9 mouse cellular contexts compared by ENCODE assay signal in genomic region chr15:78066475-78066874, GRCm38 (mm10). TPM values are rescaled to one million over a fixed set of nuclear protein-coding genes. Genes with fewer than 3 reads are reported as not detected.
DNase-seq lines count a peak whose midpoint lies in the region; ATAC-seq and TF ChIP-seq lines count a peak whose summit lies in the region.
"Had no signal": no experiment of that assay in that cellular context is flagged by ENCODE, and none has a peak within 500 bp of the region (broad histone marks: within the 10 kb centered on the region; RNA-seq: fewer than 3 reads in every experiment).

No protein-coding gene starts in this region.

- DNase-seq in heart, postnatal 0 days (ENCODE audit: low spot score), result peak; percentile 69
- peak; percentile 33 for DNase-seq in G1E (ENCODE audit: low spot score)
- DNase-seq in embryo, embryonic 11 days, result peak; percentile 89
- peak; percentile 83 for DNase-seq in limb, embryonic 14.5 days (ENCODE audit: low spot score)
- peak; percentile 69 for DNase-seq in retina, postnatal 1 day
- DNase-seq in left cerebral cortex, adult 11 months (ENCODE audit: low spot score), result no peak

- no peak overlapping the region for H3K27ac ChIP-seq in heart, postnatal 0 days (ENCODE audit: low read depth)
- H3K27ac ChIP-seq in heart, embryonic 11.5 days (ENCODE audit: low read depth, low read length), result no peak overlapping the region
- no peak overlapping the region for H3K27ac ChIP-seq in limb, embryonic 14.5 days (replicated peaks; ENCODE audit: low read depth, low read length)
- H3K27ac ChIP-seq: limb, embryonic 15.5 days had no signal

- WGBS in heart, postnatal 0 days, result 2% methylated on average over 5 of the region's 5 CpGs
- WGBS in heart, embryonic 11.5 days (ENCODE audit: insufficient replicate concordance), result 4% methylated on average over 5 of the region's 5 CpGs
- WGBS in limb, embryonic 14.5 days, result 0% methylated on average over 5 of the region's 5 CpGs

- no peak for TF ChIP-seq POLR2A in limb, embryonic 14.5 days (IDR thresholded peaks at IDR 0.05; ENCODE audit: borderline replicate concordance, extremely low read depth, insufficient read depth, insufficient read length)

- no peak for TF ChIP-seq EP300 in heart, postnatal 0 days (IDR thresholded peaks at IDR 0.05; ENCODE audit: low read depth)

- no peaks in the 10 kb centered on the region for H3K27me3 ChIP-seq in heart, postnatal 0 days (ENCODE audit: control insufficient read depth, insufficient read depth, low read length)
- H3K27me3 ChIP-seq in heart, embryonic 11.5 days (ENCODE audit: control insufficient read depth, insufficient read depth, low read length), result no peaks in the 10 kb centered on the region
- no peaks in the 10 kb centered on the region for H3K27me3 ChIP-seq in G1E (ENCODE audit: insufficient read depth, low read length)
- no peaks in the 10 kb centered on the region for H3K27me3 ChIP-seq in limb, embryonic 14.5 days (ENCODE audit: control insufficient read depth, insufficient read depth, low read length)
- H3K27me3 ChIP-seq: limb, embryonic 15.5 days had no signal

- TF ChIP-seq CTCF in heart, postnatal 0 days (IDR thresholded peaks at IDR 0.05; ENCODE audit: low read depth), result no peak
- TF ChIP-seq CTCF in G1E (IDR thresholded peaks at IDR 0.05; ENCODE audit: low read depth, low read length), result no peak

- no peak overlapping the region for H3K4me2 ChIP-seq in heart, postnatal 0 days (ENCODE audit: low read depth, low read length)
- H3K4me2 ChIP-seq in heart, embryonic 11.5 days, result no peak overlapping the region
- H3K4me2 ChIP-seq in limb, embryonic 14.5 days (replicated peaks; ENCODE audit: low read depth, low read length, severe bottlenecking), result no peak overlapping the region
- H3K4me2 ChIP-seq: limb, embryonic 15.5 days had no signal

- H3K36me3 ChIP-seq in heart, postnatal 0 days (replicated peaks; ENCODE audit: control insufficient read depth, insufficient read depth, low read length), result no peaks in the 10 kb centered on the region
- no peaks in the 10 kb centered on the region for H3K36me3 ChIP-seq in heart, embryonic 11.5 days (ENCODE audit: control insufficient read depth, insufficient read depth, low read length)
- no peaks in the 10 kb centered on the region for H3K36me3 ChIP-seq in G1E (replicated peaks)
- H3K36me3 ChIP-seq in limb, embryonic 14.5 days (ENCODE audit: control insufficient read depth, insufficient read depth, low read length), result no peaks in the 10 kb centered on the region
- H3K36me3 ChIP-seq: limb, embryonic 15.5 days had no signal

- no peaks in the 10 kb centered on the region for H3K4me1 ChIP-seq in heart, postnatal 0 days (ENCODE audit: control insufficient read depth, insufficient read depth)
- H3K4me1 ChIP-seq in heart, embryonic 11.5 days (ENCODE audit: control insufficient read depth, insufficient read depth, low read length), result no peaks in the 10 kb centered on the region
- no peaks in the 10 kb centered on the region for H3K4me1 ChIP-seq in G1E (ENCODE audit: insufficient read depth, low read depth, low read length)
- H3K4me1 ChIP-seq in limb, embryonic 14.5 days (ENCODE audit: control insufficient read depth, insufficient read depth, low read length), result no peaks in the 10 kb centered on the region
- H3K4me1 ChIP-seq: limb, embryonic 15.5 days had no signal

- no peak overlapping the region for H3K4me3 ChIP-seq in heart, postnatal 0 days (ENCODE audit: low read depth, low read length)
- no peak overlapping the region for H3K4me3 ChIP-seq in heart, embryonic 11.5 days (ENCODE audit: low read depth, low read length)
- no peak overlapping the region for H3K4me3 ChIP-seq in G1E (ENCODE audit: low read depth, low read length)
- H3K4me3 ChIP-seq in limb, embryonic 14.5 days (replicated peaks; ENCODE audit: low read length), result no peak overlapping the region
- H3K4me3 ChIP-seq: limb, embryonic 15.5 days had no signal

- H3K9me3 ChIP-seq in heart, postnatal 0 days (replicated peaks; ENCODE audit: control insufficient read depth, low read length), result no peaks in the 10 kb centered on the region
- H3K9me3 ChIP-seq in heart, embryonic 11.5 days (replicated peaks; ENCODE audit: control insufficient read depth, low read length), result no peaks in the 10 kb centered on the region
- H3K9me3 ChIP-seq in G1E (replicated peaks), result no peaks in the 10 kb centered on the region
- H3K9me3 ChIP-seq in limb, embryonic 14.5 days (ENCODE audit: control insufficient read depth, low read length), result no peaks in the 10 kb centered on the region
- H3K9me3 ChIP-seq: limb, embryonic 15.5 days had no signal

- no peak for ATAC-seq in heart, postnatal 0 days (ENCODE audit: insufficient read depth, low read depth)
- ATAC-seq in heart, embryonic 11.5 days (replicated peaks; ENCODE audit: insufficient number of reproducible peaks, low FRiP score, low TSS enrichment), result no peak
- no peak for ATAC-seq in G1E (ENCODE audit: extremely low read depth, insufficient number of reproducible peaks, low FRiP score, poor library complexity, severe bottlenecking)
- ATAC-seq in limb, embryonic 14.5 days (ENCODE audit: low FRiP score, low read depth), result no peak
- no peak for ATAC-seq in erythroblast, adult 5-6 weeks (replicated peaks; ENCODE audit: low FRiP score, poor library complexity, severe bottlenecking)

- H3K9ac ChIP-seq in heart, postnatal 0 days (replicated peaks; ENCODE audit: low read depth, low read length), result no peak overlapping the region
- H3K9ac ChIP-seq in heart, embryonic 11.5 days (ENCODE audit: low read depth, low read length), result no peak overlapping the region
- no peak overlapping the region for H3K9ac ChIP-seq in limb, embryonic 14.5 days (ENCODE audit: low read depth, low read length, severe bottlenecking)
- H3K9ac ChIP-seq: limb, embryonic 15.5 days had no signal

RNA-seq across cellular contexts. Expression of gene Cacng2, which starts 53.4 kb away (rescaled TPM):
- not detected in 2 replicates for total RNA-seq in heart, postnatal 0 days (2014; rRNA removed; ENCODE audit: low replicate concordance)
- polyA plus RNA-seq in heart, postnatal 0 days (2015; fragmentation: Nextera tagmentation; extraction: Ambion mirVana), result not detected in 2 replicates
- 0.06 and 0.10 TPM in 2 replicates for polyA plus RNA-seq in heart, embryonic 11.5 days (2014; fragmentation: Nextera tagmentation; extraction: Ambion mirVana)
- total RNA-seq in G1E (2014; fragmentation: Nextera tagmentation) (not detected in 2 replicates), G1E (2017) (under 0.01 and 0.05 TPM in 2 replicates)
- not detected in 2 replicates for polyA plus RNA-seq in G1E (2012)
- 0.03 TPM in 1 of 2 replicates, not detected in the other for polyA plus RNA-seq in limb, embryonic 14.5 days (2012; rRNA removed)
- not detected in 2 replicates for polyA plus RNA-seq in limb, embryonic 14.5 days (2014; fragmentation: Nextera tagmentation; extraction: Ambion mirVana)
- not detected in 2 replicates for total RNA-seq in erythroblast, adult 5-6 weeks (2015; ENCODE audit: low replicate concordance)
- total RNA-seq in erythroblast, adult 5-6 weeks (2017; ENCODE audit: low replicate concordance), result not detected in 2 replicates
